Mouse (Mus musculus): ENCODE measurements around the gene Rabep1. TPM values are rescaled to one million over a fixed set of nuclear protein-coding genes. Genes with fewer than 3 reads are reported as not detected.

Gene Rabep1
- polyA plus RNA-seq, 1 experiment from 2014 or later: 30.5 TPM

DNA sequence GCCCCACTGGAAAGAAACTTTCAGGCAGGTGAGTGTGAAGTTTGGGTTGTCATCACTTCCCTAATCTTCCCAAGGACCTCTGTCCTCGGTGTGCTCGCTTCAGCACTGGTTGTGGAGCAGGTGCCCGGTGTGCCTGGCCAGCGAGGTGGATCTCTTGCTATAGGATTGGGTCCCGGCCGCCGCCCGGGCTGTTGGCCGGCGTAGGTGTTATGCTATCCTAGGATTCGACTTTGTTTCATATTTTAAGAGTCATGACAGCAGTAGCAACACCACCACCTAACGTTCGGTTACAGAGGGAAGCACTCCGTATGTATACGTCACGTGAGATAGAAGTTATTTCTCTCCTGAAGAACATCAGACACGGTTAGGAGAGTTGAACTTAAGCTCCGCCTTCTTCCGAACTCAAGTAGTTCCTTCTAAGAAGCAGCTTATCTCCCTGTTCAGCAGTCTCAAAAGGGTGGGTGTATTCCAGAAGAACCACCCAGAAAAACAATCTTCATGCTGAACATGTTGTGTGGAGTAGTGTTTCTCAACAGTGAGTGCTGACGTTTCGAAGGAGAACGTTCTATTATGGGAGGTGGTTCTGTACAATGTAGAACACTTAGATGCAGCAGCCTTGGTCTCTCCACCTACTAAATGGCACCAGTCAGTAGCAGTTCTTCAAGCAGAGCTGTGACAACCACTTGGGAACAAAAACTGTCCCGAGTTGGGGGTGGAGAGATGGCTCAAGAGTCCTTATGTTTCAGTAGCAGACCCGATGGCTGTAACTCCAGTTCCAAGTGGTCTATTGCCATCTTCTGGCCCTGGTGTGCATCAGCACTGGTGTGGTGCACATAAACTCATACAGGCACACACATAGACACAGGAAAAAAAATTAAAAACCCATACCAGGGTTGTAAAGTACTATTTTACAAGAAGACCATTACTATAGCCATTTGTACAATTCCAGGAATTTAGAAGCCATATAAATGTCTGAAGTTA is 126.3 kb downstream of the Rabep1 start:
- H3K36me3 ChIP-seq (ENCODE audit: control insufficient read depth, insufficient read depth, low read length): peaks cover 46% of the 10 kb centered on the region
- 16% methylated on average over 24 of the region's 24 CpGs for WGBS

DNA sequence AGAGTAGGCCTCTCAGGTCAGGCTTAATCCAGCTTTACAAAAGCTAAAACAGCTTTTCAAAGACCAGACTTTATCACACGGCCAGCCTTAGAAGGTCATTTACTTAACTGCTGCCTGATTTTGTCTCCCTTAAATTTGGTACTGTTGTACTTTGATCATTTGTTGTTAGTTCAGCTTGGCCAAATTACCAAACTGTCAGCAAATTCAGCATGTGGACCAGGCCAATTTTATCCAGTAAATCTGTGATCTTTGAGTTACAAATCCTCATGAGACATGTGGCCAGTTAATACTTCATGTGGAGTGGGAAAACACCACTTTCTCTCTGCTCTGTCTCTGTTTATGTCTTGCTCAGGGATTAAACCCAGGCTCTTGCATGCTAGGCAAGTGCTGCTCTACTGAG is 128.0 kb downstream of the Rabep1 start:
- H3K27me3 ChIP-seq (replicated peaks; ENCODE audit: control insufficient read depth, insufficient read depth, low read length): no peaks in the 10 kb centered on the region

More for the DNA sequence above, 126.3 kb downstream of the Rabep1 start:
- peak overlapping the region; percentile 53 for H3K4me2 ChIP-seq (ENCODE audit: low read length)
- DNase-seq (ENCODE audit: low spot score): no peak
- H3K4me1 ChIP-seq (replicated peaks; ENCODE audit: control insufficient read depth, insufficient read depth, low read length): peaks cover 8% of the 10 kb centered on the region
- peak overlapping the region; percentile 93 for H3K9ac ChIP-seq (ENCODE audit: low read length)
- ATAC-seq (replicated peaks; ENCODE audit: low FRiP score, low TSS enrichment, low read depth): peak; percentile 51
- H3K9me3 ChIP-seq (ENCODE audit: control insufficient read depth, low read length): no peaks in the 10 kb centered on the region
- peak overlapping the region; percentile 99 for H3K4me3 ChIP-seq (ENCODE audit: low read depth, low read length)
- peak overlapping the region; percentile 82 for H3K27ac ChIP-seq (ENCODE audit: low read depth)
- no peaks in the 10 kb centered on the region for H3K27me3 ChIP-seq (replicated peaks; ENCODE audit: control insufficient read depth, insufficient read depth, low read length)

GRCm38 (mm10) chr11:70973947-70974346 is 129.4 kb downstream of the Rabep1 start:
- DNase-seq (ENCODE audit: low spot score) (no peak), ATAC-seq (replicated peaks; ENCODE audit: low FRiP score, low TSS enrichment, low read depth) (no peak)
- Histone ChIP-seq H3K4me1 (replicated peaks; ENCODE audit: control insufficient read depth, insufficient read depth, low read length) (no peaks in the 10 kb centered on the region), H3K27me3 (replicated peaks; ENCODE audit: control insufficient read depth, insufficient read depth, low read length) (no peaks in the 10 kb centered on the region), H3K9me3 (ENCODE audit: control insufficient read depth, low read length) (no peaks in the 10 kb centered on the region), H3K4me2 (ENCODE audit: low read length) (no peak overlapping the region), H3K9ac (ENCODE audit: low read length) (no peak overlapping the region), H3K4me3 (ENCODE audit: low read depth, low read length) (no peak overlapping the region), H3K27ac (ENCODE audit: low read depth) (no peak overlapping the region), H3K36me3 (ENCODE audit: control insufficient read depth, insufficient read depth, low read length) (peaks cover 69% of the 10 kb centered on the region)
- WGBS: 74% methylated on average over 4 of the region's 4 CpGs

More for the DNA sequence above, 128.0 kb downstream of the Rabep1 start:
- DNase-seq (ENCODE audit: low spot score): no peak
- H3K36me3 ChIP-seq (ENCODE audit: control insufficient read depth, insufficient read depth, low read length): peaks cover 56% of the 10 kb centered on the region
- H3K9me3 ChIP-seq (ENCODE audit: control insufficient read depth, low read length): no peaks in the 10 kb centered on the region
- no peak overlapping the region for H3K4me2 ChIP-seq (ENCODE audit: low read length)
- H3K4me1 ChIP-seq (replicated peaks; ENCODE audit: control insufficient read depth, insufficient read depth, low read length): peaks cover 8% of the 10 kb centered on the region
- no peak overlapping the region for H3K27ac ChIP-seq (ENCODE audit: low read depth)
- H3K4me3 ChIP-seq (ENCODE audit: low read depth, low read length): no peak overlapping the region
- 66% methylated on average over 1 of the region's 1 CpGs for WGBS
- no peak for ATAC-seq (replicated peaks; ENCODE audit: low FRiP score, low TSS enrichment, low read depth)
- H3K9ac ChIP-seq (ENCODE audit: low read length): no peak overlapping the region

- H3K4me1 ChIP-seq (replicated peaks; ENCODE audit: control insufficient read depth, insufficient read depth, low read length): no peaks in the 10 kb centered on the region
- H3K9ac ChIP-seq (ENCODE audit: low read length): no peak overlapping the region
- no peak overlapping the region for H3K4me3 ChIP-seq (ENCODE audit: low read depth, low read length)
- ATAC-seq (replicated peaks; ENCODE audit: low FRiP score, low TSS enrichment, low read depth) (no peak), DNase-seq (ENCODE audit: low spot score) (no peak)
- H3K36me3 ChIP-seq (ENCODE audit: control insufficient read depth, insufficient read depth, low read length): peaks cover 82% of the 10 kb centered on the region
- WGBS: 71% methylated on average over 2 of the region's 2 CpGs
- H3K4me2 ChIP-seq (ENCODE audit: low read length): no peak overlapping the region
- H3K27ac ChIP-seq (ENCODE audit: low read depth): no peak overlapping the region
- no peaks in the 10 kb centered on the region for H3K27me3 ChIP-seq (replicated peaks; ENCODE audit: control insufficient read depth, insufficient read depth, low read length)
- no peaks in the 10 kb centered on the region for H3K9me3 ChIP-seq (ENCODE audit: control insufficient read depth, low read length)
These were observed 130.6 kb downstream of the Rabep1 start for GRCm38 (mm10) chr11:70975193-70975592.

- Histone ChIP-seq H3K9ac (ENCODE audit: low read length) (no peak overlapping the region), H3K4me2 (ENCODE audit: low read length) (no peak overlapping the region), H3K36me3 (ENCODE audit: control insufficient read depth, insufficient read depth, low read length) (peaks cover 87% of the 10 kb centered on the region), H3K4me3 (ENCODE audit: low read depth, low read length) (no peak overlapping the region), H3K27me3 (replicated peaks; ENCODE audit: control insufficient read depth, insufficient read depth, low read length) (no peaks in the 10 kb centered on the region), H3K9me3 (ENCODE audit: control insufficient read depth, low read length) (no peaks in the 10 kb centered on the region), H3K27ac (ENCODE audit: low read depth) (no peak overlapping the region), H3K4me1 (replicated peaks; ENCODE audit: control insufficient read depth, insufficient read depth, low read length) (peaks cover 6% of the 10 kb centered on the region)
- WGBS: 81% methylated on average over 6 of the region's 6 CpGs
- no peak for DNase-seq (ENCODE audit: low spot score)
- ATAC-seq (replicated peaks; ENCODE audit: low FRiP score, low TSS enrichment, low read depth): no peak
These were observed 132.7 kb downstream of the Rabep1 start for GRCm38 (mm10) chr11:70977293-70977692.

DNA sequence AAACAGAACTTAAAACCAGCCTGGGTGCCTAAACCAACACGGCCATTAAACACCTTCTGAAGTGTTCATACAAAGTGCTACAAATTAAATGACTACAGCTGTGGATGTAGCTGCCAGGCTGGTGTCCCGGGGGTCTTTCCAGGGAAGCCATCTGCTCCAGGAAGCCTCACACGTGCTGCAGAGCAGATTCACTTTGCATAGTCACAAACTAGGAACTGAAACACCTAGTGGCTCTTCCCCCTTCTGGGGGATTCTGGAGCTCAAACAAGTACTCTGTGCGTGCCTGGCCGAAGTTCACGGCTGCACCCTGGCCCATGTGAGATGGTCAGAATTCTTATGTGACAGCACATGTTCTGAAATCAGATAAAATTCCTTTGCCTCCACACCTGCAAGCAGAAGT is 135.7 kb downstream of the Rabep1 start:
- H3K9ac ChIP-seq (ENCODE audit: low read length): no peak overlapping the region
- peaks cover 66% of the 10 kb centered on the region for H3K36me3 ChIP-seq (ENCODE audit: control insufficient read depth, insufficient read depth, low read length)

DNA sequence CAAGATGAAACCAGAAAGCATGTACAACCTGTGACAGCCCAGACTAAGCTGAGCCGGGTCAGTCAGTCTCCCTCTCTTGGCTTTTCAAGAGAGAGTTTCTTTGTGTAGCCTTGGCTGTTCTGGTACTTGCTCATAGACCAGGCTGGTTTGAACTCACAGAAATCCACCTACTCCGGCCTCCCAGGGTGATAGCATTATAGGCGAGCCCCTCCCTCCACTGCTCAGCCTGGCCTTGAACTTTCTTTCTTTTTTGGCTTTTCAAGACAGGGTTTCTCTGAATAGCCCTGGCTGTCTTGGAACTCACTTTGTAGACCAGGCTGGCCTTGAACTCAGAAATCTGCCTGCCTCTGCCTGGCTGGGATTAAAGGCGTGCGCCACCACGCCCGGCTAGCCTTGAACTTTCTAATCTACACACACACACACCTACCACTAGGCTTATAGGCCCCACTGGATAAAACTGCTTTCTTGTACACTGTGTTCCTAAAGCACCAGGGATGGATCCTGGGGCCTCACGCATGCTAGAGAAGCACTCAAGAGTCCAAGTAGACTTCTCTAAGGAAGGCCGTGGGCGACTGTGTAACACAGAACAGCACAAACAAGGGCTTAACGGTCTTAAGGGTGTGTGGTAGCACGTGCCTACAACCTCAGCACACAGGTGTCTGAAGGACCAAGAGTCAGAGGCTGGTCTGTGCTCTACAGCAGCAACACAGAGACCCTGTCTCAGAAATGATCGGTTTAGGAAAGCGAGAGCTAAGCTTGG is 136.4 kb downstream of the Rabep1 start:
- H3K9me3 ChIP-seq (ENCODE audit: control insufficient read depth, low read length): no peaks in the 10 kb centered on the region
- peak overlapping the region; percentile 92; the same call in 1 of the 2 replicates for H3K4me2 ChIP-seq (ENCODE audit: low read length)
- H3K4me1 ChIP-seq (replicated peaks; ENCODE audit: control insufficient read depth, insufficient read depth, low read length): peaks cover 6% of the 10 kb centered on the region
- DNase-seq (ENCODE audit: low spot score) (no peak), ATAC-seq (replicated peaks; ENCODE audit: low FRiP score, low TSS enrichment, low read depth) (no peak)
- H3K9ac ChIP-seq (ENCODE audit: low read length): no peak overlapping the region
- H3K36me3 ChIP-seq (ENCODE audit: control insufficient read depth, insufficient read depth, low read length): peaks cover 66% of the 10 kb centered on the region
- H3K27me3 ChIP-seq (replicated peaks; ENCODE audit: control insufficient read depth, insufficient read depth, low read length): no peaks in the 10 kb centered on the region
- WGBS: 93% methylated on average over 14 of the region's 14 CpGs
- H3K4me3 ChIP-seq (ENCODE audit: low read depth, low read length): no peak overlapping the region; the same call in 1 of the 2 replicates
- H3K27ac ChIP-seq (ENCODE audit: low read depth): no peak overlapping the region

More for the DNA sequence above, 135.7 kb downstream of the Rabep1 start:
- Histone ChIP-seq H3K27ac (ENCODE audit: low read depth) (no peak overlapping the region), H3K27me3 (replicated peaks; ENCODE audit: control insufficient read depth, insufficient read depth, low read length) (no peaks in the 10 kb centered on the region), H3K4me2 (ENCODE audit: low read length) (no peak overlapping the region), H3K4me3 (ENCODE audit: low read depth, low read length) (no peak overlapping the region), H3K9me3 (ENCODE audit: control insufficient read depth, low read length) (no peaks in the 10 kb centered on the region), H3K4me1 (replicated peaks; ENCODE audit: control insufficient read depth, insufficient read depth, low read length) (peaks cover 6% of the 10 kb centered on the region)
- ATAC-seq (replicated peaks; ENCODE audit: low FRiP score, low TSS enrichment, low read depth) (no peak), DNase-seq (ENCODE audit: low spot score) (no peak)
- WGBS: 89% methylated on average over 6 of the region's 6 CpGs

- Histone ChIP-seq H3K4me2 (ENCODE audit: low read length) (peak overlapping the region; percentile 92), H3K9ac (ENCODE audit: low read length) (peak overlapping the region; percentile 93), H3K27me3 (replicated peaks; ENCODE audit: control insufficient read depth, insufficient read depth, low read length) (no peaks in the 10 kb centered on the region), H3K4me3 (ENCODE audit: low read depth, low read length) (peak overlapping the region; percentile 99), H3K36me3 (ENCODE audit: control insufficient read depth, insufficient read depth, low read length) (peaks cover 66% of the 10 kb centered on the region), H3K4me1 (replicated peaks; ENCODE audit: control insufficient read depth, insufficient read depth, low read length) (peaks cover 6% of the 10 kb centered on the region), H3K27ac (ENCODE audit: low read depth) (no peak overlapping the region), H3K9me3 (ENCODE audit: control insufficient read depth, low read length) (no peaks in the 10 kb centered on the region)
- WGBS: 9% methylated on average over 12 of the region's 12 CpGs
- DNase-seq (ENCODE audit: low spot score) (no peak), ATAC-seq (replicated peaks; ENCODE audit: low FRiP score, low TSS enrichment, low read depth) (no peak)
These were observed 137.5 kb downstream of the Rabep1 start for GRCm38 (mm10) chr11:70982030-70982429.
